Mouse (Mus musculus) liver, embryonic 11.5 days (tissue): Measurements from ENCODE around the gene Rrp15. TPM values are rescaled to one million over a fixed set of nuclear protein-coding genes. Genes with fewer than 3 reads are reported as not detected.

Experiments
- ATAC-seq: fragments of 200-750 bp; cut with Nextera tagmentation; replicated peaks from 2 replicates; pipeline ENCODE4 v1.8.0; 2017; ENCODE audit warnings: moderate number of reproducible peaks, mild to moderate bottlenecking, moderate TSS enrichment, moderate library complexity; ENCODE audit not compliant: low FRiP score
- DNase-seq: peaks from one replicate; pipeline ENCODE4 v3.0.0-alpha.2; 2017; ENCODE audit warnings: low spot score
- H3K27ac ChIP-seq: fragments of 300-500 bp; sonication (generic); 2 replicates; pipeline ENCODE4 v1.5.1; 2014; ENCODE audit warnings: mild to moderate bottlenecking, low read depth, low read length, control low read depth
- H3K27me3 ChIP-seq: fragments of 300-500 bp; sonication (generic); replicated peaks from 2 replicates; pipeline ENCODE4 v1.6.1; 2014; ENCODE audit warnings: low read length, mixed read lengths; ENCODE audit not compliant: control insufficient read depth, insufficient read depth
- H3K36me3 ChIP-seq: fragments of 300-500 bp; sonication (generic); 2 replicates; pipeline ENCODE4 v1.6.1; 2014; ENCODE audit warnings: mild to moderate bottlenecking, low read length, moderate library complexity, mixed read lengths; ENCODE audit not compliant: control insufficient read depth, insufficient read depth
- H3K4me1 ChIP-seq: fragments of 300-500 bp; sonication (generic); replicated peaks from 2 replicates; pipeline ENCODE4 v1.6.1; 2014; ENCODE audit warnings: low read length, mixed read lengths; ENCODE audit not compliant: control insufficient read depth, insufficient read depth
- H3K4me2 ChIP-seq: fragments of 300-500 bp; sonication (generic); 2 replicates; pipeline ENCODE4 v1.6.1; 2014; ENCODE audit warnings: mild to moderate bottlenecking, control low read depth, moderate library complexity
- H3K4me3 ChIP-seq: fragments of 300-500 bp; sonication (generic); 2 replicates; pipeline ENCODE4 v1.5.1; 2014; ENCODE audit warnings: low read depth, low read length, control low read depth
- H3K9ac ChIP-seq: fragments of 300-500 bp; sonication (generic); 2 replicates; pipeline ENCODE4 v1.6.1; 2014; ENCODE audit warnings: low read depth, low read length, control low read depth
- H3K9me3 ChIP-seq: fragments of 300-500 bp; sonication (generic); 2 replicates; pipeline ENCODE4 v1.6.1; 2016; ENCODE audit warnings: low read length, inconsistent platforms, mixed read lengths; ENCODE audit not compliant: control insufficient read depth
- WGBS: fragments of 180-500 bp; shearing (Covaris S2); extraction: QIAGEN DNeasy Blood & Tissue Kit; methylation state at CpG from one replicate; pipeline ENCODE4 v1.1.7; 2014; 5-methylcytosine and 5-hydroxymethylcytosine counted together
- polyA plus RNA-seq: library from polyadenylated mRNA; unstranded; fragments of >200 nt; fragmentation: Nextera tagmentation; extraction: Ambion mirVana; gene quantifications from 2 replicates; pipeline ENCODE4 v1.2.1, GENCODE M21; 2014

Gene Rrp15
- polyA plus RNA-seq, 1 experiment from 2014 or later = 100 TPM

GRCm38 (mm10) chr1:186721166-186721565, 28.0 kb downstream of the Rrp15 start:
- H3K4me2 ChIP-seq = no peak overlapping the region
- ATAC-seq (no peak), DNase-seq (no peak)
- 96% methylated on average over 11 of the region's 11 CpGs for WGBS
- H3K4me3 ChIP-seq = no peak overlapping the region
- H3K9me3 ChIP-seq = no peaks in the 10 kb centered on the region
- H3K27ac ChIP-seq = no peak overlapping the region
- peaks cover 18% of the 10 kb centered on the region for H3K36me3 ChIP-seq
- no peaks in the 10 kb centered on the region for H3K4me1 ChIP-seq
- no peak overlapping the region for H3K9ac ChIP-seq
- H3K27me3 ChIP-seq = no peaks in the 10 kb centered on the region

- peaks cover 18% of the 10 kb centered on the region for H3K36me3 ChIP-seq
- no peak overlapping the region for H3K4me2 ChIP-seq
- H3K9ac ChIP-seq = no peak overlapping the region
- no peaks in the 10 kb centered on the region for H3K27me3 ChIP-seq
- H3K4me1 ChIP-seq = no peaks in the 10 kb centered on the region
- no peak overlapping the region for H3K27ac ChIP-seq
- H3K9me3 ChIP-seq = no peaks in the 10 kb centered on the region
- 89% methylated on average over 9 of the region's 9 CpGs for WGBS
- H3K4me3 ChIP-seq = no peak overlapping the region
- ATAC-seq = no peak
- no peak for DNase-seq
Observed at GRCm38 (mm10) chr1:186719708-186720107, 29.4 kb downstream of the Rrp15 start.

- Histone ChIP-seq H3K36me3 (peaks cover 18% of the 10 kb centered on the region), H3K4me2 (no peak overlapping the region), H3K27me3 (no peaks in the 10 kb centered on the region), H3K4me1 (no peaks in the 10 kb centered on the region), H3K27ac (no peak overlapping the region), H3K4me3 (no peak overlapping the region), H3K9me3 (no peaks in the 10 kb centered on the region), H3K9ac (no peak overlapping the region)
- ATAC-seq = no peak
- WGBS = 89% methylated on average over 5 of the region's 5 CpGs
- no peak for DNase-seq
Observed at GRCm38 (mm10) chr1:186718881-186719280, 30.3 kb downstream of the Rrp15 start.

- Histone ChIP-seq H3K36me3 (peaks cover 8% of the 10 kb centered on the region), H3K4me3 (no peak overlapping the region), H3K27ac (no peak overlapping the region), H3K9ac (no peak overlapping the region), H3K27me3 (no peaks in the 10 kb centered on the region), H3K4me2 (no peak overlapping the region), H3K4me1 (no peaks in the 10 kb centered on the region), H3K9me3 (no peaks in the 10 kb centered on the region)
- 84% methylated on average over 17 of the region's 17 CpGs for WGBS
- ATAC-seq = no peak
- DNase-seq = no peak
Observed at GRCm38 (mm10) chr1:186714980-186715896, 33.9 kb downstream of the Rrp15 start.

GRCm38 (mm10) chr1:186714215-186714614, 34.9 kb downstream of the Rrp15 start:
- Histone ChIP-seq H3K4me2 (no peak overlapping the region), H3K4me3 (no peak overlapping the region), H3K4me1 (no peaks in the 10 kb centered on the region), H3K36me3 (peaks cover 6% of the 10 kb centered on the region; the same call in 1 of the 2 replicates), H3K27ac (no peak overlapping the region), H3K9ac (no peak overlapping the region), H3K27me3 (no peaks in the 10 kb centered on the region), H3K9me3 (no peaks in the 10 kb centered on the region)
- ATAC-seq (no peak), DNase-seq (no peak)
- WGBS = 80% methylated on average over 4 of the region's 4 CpGs

GRCm38 (mm10) chr1:186712802-186713471, 36.2 kb downstream of the Rrp15 start:
- no peak for DNase-seq
- Histone ChIP-seq H3K27ac (no peak overlapping the region), H3K36me3 (peaks cover 6% of the 10 kb centered on the region; the same call in 1 of the 2 replicates), H3K4me1 (no peaks in the 10 kb centered on the region), H3K27me3 (no peaks in the 10 kb centered on the region), H3K9ac (no peak overlapping the region), H3K9me3 (no peaks in the 10 kb centered on the region), H3K4me2 (no peak overlapping the region), H3K4me3 (no peak overlapping the region)
- 4% methylated on average over 3 of the region's 3 CpGs for WGBS
- no peak for ATAC-seq

- H3K9me3 ChIP-seq = no peaks in the 10 kb centered on the region
- peak within 1 kb of the TSS; percentile 52 for H3K4me3 ChIP-seq
- peaks cover 4% of the 10 kb centered on the region for H3K4me1 ChIP-seq
- no peak for DNase-seq
- no peak within 1 kb of the TSS; the same call in 1 of the 2 replicates for H3K27ac ChIP-seq
- H3K36me3 ChIP-seq = no peaks in the 10 kb centered on the region; the same call in 1 of the 2 replicates
- peaks cover 26% of the 10 kb centered on the region for H3K27me3 ChIP-seq
- WGBS = 3% methylated on average over 12 of the region's 12 CpGs
- peak within 1 kb of the TSS; percentile 57 for H3K9ac ChIP-seq
- peak; percentile 44 for ATAC-seq
- H3K4me2 ChIP-seq = peak within 1 kb of the TSS; percentile 86
Observed at GRCm38 (mm10) chr1:186705915-186706248, 43.3 kb downstream of the Rrp15 start, which contains the start of gene Tgfb2. Tgfb2 (minus strand) TSS chr1:186705989.

- Histone ChIP-seq H3K27ac (no peak overlapping the region; the same call in 1 of the 2 replicates), H3K36me3 (no peaks in the 10 kb centered on the region; the same call in 1 of the 2 replicates), H3K27me3 (peaks cover 26% of the 10 kb centered on the region), H3K9ac (peak overlapping the region; percentile 57), H3K4me1 (peaks cover 4% of the 10 kb centered on the region), H3K9me3 (no peaks in the 10 kb centered on the region), H3K4me3 (peak overlapping the region; percentile 52), H3K4me2 (peak overlapping the region; percentile 86)
- under 1% methylated on average over 54 of the region's 65 CpGs for WGBS
- peak; percentile 73 for DNase-seq
- ATAC-seq = peak; percentile 44
Observed at GRCm38 (mm10) chr1:186705203-186705914, 43.8 kb downstream of the Rrp15 start.
